22 mouse cellular contexts compared by ENCODE assay signal in the genomic region with DNA sequence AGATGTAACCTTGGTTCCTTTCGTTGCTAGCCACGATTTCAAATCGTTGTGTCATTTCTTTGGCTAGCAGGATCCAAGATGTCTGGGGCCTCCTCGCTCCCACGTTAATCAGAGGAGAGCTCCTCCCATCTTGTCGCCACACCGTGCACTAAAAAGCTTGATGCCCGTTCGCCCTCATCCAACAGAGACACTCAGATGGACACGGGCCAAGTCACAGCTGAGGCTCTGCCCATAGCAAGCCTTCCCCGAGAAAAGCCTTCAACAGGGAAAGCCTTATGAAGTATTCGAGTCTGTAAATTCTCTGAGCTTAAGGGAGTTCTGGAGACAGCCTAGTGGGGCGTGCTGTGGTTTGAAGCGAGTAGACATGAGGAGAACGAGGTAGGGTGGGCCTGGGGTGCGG.
DNase-seq lines count a peak whose midpoint lies in the region; ATAC-seq lines count a peak whose summit lies in the region.
"Had no signal": no experiment of that assay in that cellular context is flagged by ENCODE, and none has a peak within 500 bp of the region (broad histone marks: within the 10 kb centered on the region; RNA-seq: fewer than 3 reads in every experiment).

No protein-coding gene starts in this region.

- 62% methylated on average over 16 of the region's 16 CpGs for WGBS in forebrain, embryonic 14.5 days
- WGBS in forebrain, embryonic 16.5 days: 53% methylated on average over 16 of the region's 16 CpGs
- WGBS in hindbrain, embryonic 14.5 days: 68% methylated on average over 16 of the region's 16 CpGs
- 87% methylated on average over 16 of the region's 16 CpGs for WGBS in hindbrain, embryonic 11.5 days

- no peaks in the 10 kb centered on the region for H3K36me3 ChIP-seq in forebrain, embryonic 14.5 days (ENCODE audit: control insufficient read depth, insufficient read depth, low read length)
- H3K36me3 ChIP-seq in forebrain, embryonic 16.5 days (ENCODE audit: control insufficient read depth, insufficient read depth): no peaks in the 10 kb centered on the region
- H3K36me3 ChIP-seq in hindbrain, embryonic 14.5 days (replicated peaks; ENCODE audit: control insufficient read depth, insufficient read depth): no peaks in the 10 kb centered on the region
- H3K36me3 ChIP-seq in hindbrain, embryonic 11.5 days (ENCODE audit: control insufficient read depth, insufficient read depth, low read length): no peaks in the 10 kb centered on the region
- H3K36me3 ChIP-seq: embryonic facial prominence, embryonic 15.5 days; neural tube, embryonic 12.5 days had no signal

- no peak for ATAC-seq in forebrain, embryonic 14.5 days
- no peak for ATAC-seq in forebrain, embryonic 16.5 days
- peak; percentile 51; the same call in 1 of the 2 replicates for ATAC-seq in hindbrain, embryonic 14.5 days (ENCODE audit: low FRiP score)
- no peak for ATAC-seq in hindbrain, embryonic 11.5 days (ENCODE audit: low FRiP score)
- ATAC-seq: lung, postnatal 0 days; Patski had no signal

- no peaks in the 10 kb centered on the region for H3K4me1 ChIP-seq in forebrain, embryonic 14.5 days (ENCODE audit: control insufficient read depth, insufficient read depth, low read length)
- no peaks in the 10 kb centered on the region for H3K4me1 ChIP-seq in forebrain, embryonic 16.5 days (replicated peaks; ENCODE audit: control insufficient read depth, insufficient read depth, low read length)
- 0 out of 2 replicates have a peak, but pooled peaks cover 5% of the 10 kb centered on the region for H3K4me1 ChIP-seq in hindbrain, embryonic 14.5 days (replicated peaks; ENCODE audit: control insufficient read depth, insufficient read depth, low read length)
- no peaks in the 10 kb centered on the region; the same call in 1 of the 2 replicates for H3K4me1 ChIP-seq in hindbrain, embryonic 11.5 days (replicated peaks; ENCODE audit: control insufficient read depth, insufficient read depth, low read length)
- H3K4me1 ChIP-seq: embryonic facial prominence, embryonic 15.5 days had no signal

- no peak overlapping the region for H3K4me3 ChIP-seq in forebrain, embryonic 14.5 days (ENCODE audit: low read depth, low read length)
- H3K4me3 ChIP-seq in forebrain, embryonic 16.5 days (replicated peaks; ENCODE audit: low read length): no peak overlapping the region
- no peak overlapping the region for H3K4me3 ChIP-seq in hindbrain, embryonic 14.5 days (replicated peaks; ENCODE audit: low read length)
- H3K4me3 ChIP-seq in hindbrain, embryonic 11.5 days (ENCODE audit: low read depth, low read length): no peak overlapping the region
- H3K4me3 ChIP-seq: embryonic facial prominence, embryonic 15.5 days; layer of hippocampus, adult 2 months; neural tube, embryonic 12.5 days had no signal

- no peak overlapping the region for H3K9ac ChIP-seq in forebrain, embryonic 14.5 days (ENCODE audit: low read length)
- no peak overlapping the region for H3K9ac ChIP-seq in forebrain, embryonic 16.5 days (replicated peaks; ENCODE audit: low read depth, low read length)
- no peak overlapping the region for H3K9ac ChIP-seq in hindbrain, embryonic 14.5 days
- no peak overlapping the region for H3K9ac ChIP-seq in hindbrain, embryonic 11.5 days (ENCODE audit: low read depth, low read length)
- H3K9ac ChIP-seq: embryonic facial prominence, embryonic 15.5 days; neural tube, embryonic 12.5 days had no signal

- H3K4me2 ChIP-seq in forebrain, embryonic 14.5 days (ENCODE audit: low read length): no peak overlapping the region
- no peak overlapping the region for H3K4me2 ChIP-seq in forebrain, embryonic 16.5 days (ENCODE audit: low read length)
- no peak overlapping the region for H3K4me2 ChIP-seq in hindbrain, embryonic 14.5 days (replicated peaks)
- no peak overlapping the region for H3K4me2 ChIP-seq in hindbrain, embryonic 11.5 days (replicated peaks; ENCODE audit: low read depth, low read length)
- H3K4me2 ChIP-seq: embryonic facial prominence, embryonic 15.5 days; heart, embryonic 11.5 days; neural tube, embryonic 12.5 days had no signal

- no peaks in the 10 kb centered on the region for H3K27me3 ChIP-seq in forebrain, embryonic 14.5 days (replicated peaks; ENCODE audit: control insufficient read depth, insufficient read depth, low read length)
- no peaks in the 10 kb centered on the region for H3K27me3 ChIP-seq in forebrain, embryonic 16.5 days (replicated peaks; ENCODE audit: control insufficient read depth, insufficient read depth, low read length)
- no peaks in the 10 kb centered on the region for H3K27me3 ChIP-seq in hindbrain, embryonic 14.5 days (ENCODE audit: control insufficient read depth, insufficient read depth, low read length)
- no peaks in the 10 kb centered on the region for H3K27me3 ChIP-seq in hindbrain, embryonic 11.5 days (ENCODE audit: control insufficient read depth, insufficient read depth, low read length)
- H3K27me3 ChIP-seq: embryonic facial prominence, embryonic 15.5 days; neural tube, embryonic 12.5 days; Patski had no signal

- no peak overlapping the region for H3K27ac ChIP-seq in forebrain, embryonic 14.5 days (ENCODE audit: low read depth, low read length)
- H3K27ac ChIP-seq in forebrain, embryonic 16.5 days (ENCODE audit: low read length): no peak overlapping the region
- no peak overlapping the region for H3K27ac ChIP-seq in hindbrain, embryonic 14.5 days
- no peak overlapping the region for H3K27ac ChIP-seq in hindbrain, embryonic 11.5 days (ENCODE audit: low read depth, low read length)
- H3K27ac ChIP-seq: embryonic facial prominence, embryonic 15.5 days; layer of hippocampus, adult 2 months; neural tube, embryonic 12.5 days had no signal

- peak; percentile 51 for DNase-seq in forebrain, embryonic 14.5 days (ENCODE audit: low spot score)
- DNase-seq in hindbrain, embryonic 14.5 days (ENCODE audit: low spot score): peak; percentile 33
- no peak for DNase-seq in hindbrain, embryonic 11.5 days (ENCODE audit: low spot score)
- peak; percentile 15 for DNase-seq in right cerebral cortex, postnatal 14 days
- no peak for DNase-seq in right cerebral cortex, adult 18-20 months
- DNase-seq in thymus, adult 18-20 months: no peak
- DNase-seq: adrenal gland, adult 8-10 months; gastrocnemius, postnatal 25 days; heart, postnatal 14 days; kidney, adult 8-10 months; kidney, postnatal 14 days; layer of hippocampus, postnatal 36 days; liver; spleen, adult 18-20 months; thymus, postnatal 4 days had no signal

- no peaks in the 10 kb centered on the region for H3K9me3 ChIP-seq in forebrain, embryonic 14.5 days (replicated peaks; ENCODE audit: control insufficient read depth, low read length)
- no peaks in the 10 kb centered on the region for H3K9me3 ChIP-seq in forebrain, embryonic 16.5 days (ENCODE audit: control insufficient read depth, low read length)
- H3K9me3 ChIP-seq in hindbrain, embryonic 14.5 days (ENCODE audit: control insufficient read depth, low read length): no peaks in the 10 kb centered on the region
- H3K9me3 ChIP-seq in hindbrain, embryonic 11.5 days (ENCODE audit: control insufficient read depth, low read length): no peaks in the 10 kb centered on the region
- H3K9me3 ChIP-seq: embryonic facial prominence, embryonic 15.5 days; neural tube, embryonic 12.5 days had no signal

Comparison
In these comparisons a context has a peak if more than half of its experiments do, and no peak if none do; other contexts are left out.
1. DNase-seq: peak in forebrain, embryonic 14.5 days (single experiment), hindbrain, embryonic 14.5 days (single experiment) and right cerebral cortex, postnatal 14 days (single experiment); none in hindbrain, embryonic 11.5 days (single experiment), right cerebral cortex, adult 18-20 months (single experiment) and thymus, adult 18-20 months (0 of 2).